Mouse (Mus musculus) brain, embryonic 14.5 days (tissue): Measurements from ENCODE around the gene Wdr59.
A peak's percentile ranks its signal among the peaks of the same experiment; 100 is the strongest.

Experiments
- CTCF ChIP-seq: fragments of 200-500 bp; IDR thresholded peaks from 2 replicates; pipeline ENCODE4 v1.5.1; 2012; ENCODE audit warnings: inconsistent platforms, mild to moderate bottlenecking, moderate library complexity, borderline replicate concordance; ENCODE audit not compliant: insufficient read depth, insufficient read length; ENCODE audit errors: extremely low read depth
- POLR2A ChIP-seq: fragments of 200-500 bp; IDR thresholded peaks from 2 replicates; pipeline ENCODE4 v1.6.1; 2012; ENCODE audit warnings: mild to moderate bottlenecking, inconsistent platforms, borderline replicate concordance; ENCODE audit not compliant: poor library complexity, insufficient read depth, insufficient read length, severe bottlenecking; ENCODE audit errors: extremely low read depth

- TF ChIP-seq POLR2A = no peak
- TF ChIP-seq CTCF = peak; percentile 24; the same call in 1 of the 2 replicates
These were observed 56.6 kb downstream of the Wdr59 start for GRCm38 (mm10) chr8:111465341-111465740.
